Mouse (Mus musculus) liver, embryonic 14.5 days (tissue): ENCODE results near the gene Ninj2.

Experiments used
- CTCF ChIP-seq: IDR thresholded peaks from 2 replicates; pipeline ENCODE4 v1.5.1; 2016; ENCODE audit warnings: antibody characterized with exemption, low read depth, control low read depth
- EP300 ChIP-seq: IDR thresholded peaks from 2 replicates; pipeline ENCODE4 v1.6.1; 2016; ENCODE audit warnings: antibody characterized with exemption, low read depth

DNA sequence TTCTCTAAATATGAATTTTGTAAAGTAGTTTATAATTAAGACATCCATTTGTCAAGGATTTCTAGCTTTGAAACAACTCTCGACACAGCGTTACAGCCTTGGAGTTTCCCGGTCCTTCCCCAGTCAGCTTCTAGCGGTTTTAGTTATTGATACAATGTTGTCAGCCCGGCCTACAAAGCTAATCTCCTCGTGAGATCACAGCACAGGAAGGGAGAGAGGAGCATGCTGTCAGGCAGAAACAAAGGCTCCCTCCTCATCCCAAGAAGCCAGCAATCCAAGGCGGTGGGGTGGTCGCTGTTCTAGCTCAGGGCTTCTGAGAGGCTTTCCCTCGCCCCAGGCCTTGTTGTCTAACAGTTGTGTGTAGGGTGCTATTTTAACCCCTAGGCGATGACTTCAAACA lies 101.2 kb downstream of the Ninj2 start:
- TF ChIP-seq CTCF (no peak), EP300 (no peak)
